9 mouse cellular contexts compared by ENCODE assay signal in the genomic region with DNA sequence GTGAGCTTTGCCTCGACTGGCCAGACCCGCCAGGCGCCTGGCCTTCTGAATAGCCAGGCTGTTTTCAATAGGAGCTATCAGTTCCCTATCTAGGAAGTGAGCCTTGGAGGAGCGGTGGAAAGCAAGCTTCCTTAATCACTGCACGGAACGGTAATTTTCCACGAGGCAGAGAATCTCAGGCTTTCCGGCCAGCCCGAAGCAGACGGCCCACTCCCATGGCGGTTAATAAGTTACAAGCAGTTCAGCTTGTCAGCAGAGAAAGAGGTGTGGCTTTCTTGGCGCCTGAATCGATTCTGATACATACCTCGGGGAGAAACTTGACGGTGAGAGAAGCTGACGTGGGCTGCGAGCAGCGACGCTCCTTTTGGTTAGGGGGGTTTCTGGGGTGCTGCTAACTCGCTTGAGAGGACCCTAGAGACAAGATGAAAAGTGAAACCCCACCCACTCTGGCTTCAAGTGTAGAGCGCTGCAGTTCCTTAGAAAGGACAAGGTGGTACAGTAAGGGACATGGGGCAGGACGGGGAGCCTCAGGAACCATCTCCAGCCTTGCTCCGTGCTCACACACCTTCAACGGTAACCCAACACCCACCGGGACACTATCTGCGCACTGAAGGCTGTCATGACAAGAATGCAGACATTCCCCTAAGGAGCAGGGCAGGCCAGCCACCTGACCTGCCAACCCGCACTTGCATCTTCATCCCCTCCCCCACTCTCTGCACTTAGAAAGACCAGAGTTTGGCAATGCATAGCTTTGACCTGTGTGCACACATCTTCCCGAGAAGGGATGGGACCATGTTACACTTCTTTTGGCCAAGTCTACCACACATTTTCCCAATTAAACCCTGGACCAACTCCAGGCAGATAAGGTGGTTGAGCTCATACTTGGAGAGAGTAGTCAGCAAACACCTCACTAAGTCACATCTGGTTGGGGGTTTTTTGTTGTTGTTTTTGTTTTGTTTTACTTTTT. TPM values are rescaled to one million over a fixed set of nuclear protein-coding genes. Genes with fewer than 3 reads are reported as not detected.
A peak's percentile ranks its signal among the peaks of the same experiment; 100 is the strongest.
DNase-seq lines count a peak whose midpoint lies in the region; ATAC-seq and TF ChIP-seq lines count a peak whose summit lies in the region.
"Had no signal": no experiment of that assay in that cellular context is flagged by ENCODE, and none has a peak within 500 bp of the region (broad histone marks: within the 10 kb centered on the region; RNA-seq: fewer than 3 reads in every experiment).

No protein-coding gene starts in this region.

- peaks cover 15% of the 10 kb centered on the region for H3K4me1 ChIP-seq in liver, adult 2 months (ENCODE audit: control insufficient read depth, insufficient read depth, low read length)
- H3K4me1 ChIP-seq in heart, embryonic 15.5 days (replicated peaks): peaks cover 47% of the 10 kb centered on the region
- H3K4me1 ChIP-seq in stomach, embryonic 14.5 days (ENCODE audit: control insufficient read depth, insufficient read depth, low read length): peaks cover 11% of the 10 kb centered on the region; the same call in 1 of the 2 replicates

- no peaks in the 10 kb centered on the region for H3K79me2 ChIP-seq in liver, adult 2 months (ENCODE audit: control insufficient read depth, insufficient read depth, low read length)

- H3K27me3 ChIP-seq in liver, adult 2 months (ENCODE audit: control insufficient read depth, insufficient read depth, low read length): no peaks in the 10 kb centered on the region
- H3K27me3 ChIP-seq in heart, embryonic 15.5 days: no peaks in the 10 kb centered on the region
- no peaks in the 10 kb centered on the region for H3K27me3 ChIP-seq in stomach, embryonic 14.5 days (ENCODE audit: control insufficient read depth, insufficient read depth, low read length)

- TF ChIP-seq CTCF in liver, adult 2 months (IDR thresholded peaks at IDR 0.05; ENCODE audit: low read depth, low read length): no peak

- H3K9me3 ChIP-seq in heart, embryonic 15.5 days (replicated peaks): no peaks in the 10 kb centered on the region
- no peaks in the 10 kb centered on the region for H3K9me3 ChIP-seq in stomach, embryonic 14.5 days (ENCODE audit: control insufficient read depth, low read depth, low read length)

- peak; percentile 9; the same call in 1 of the 2 replicates for ATAC-seq in heart, embryonic 15.5 days (replicated peaks; ENCODE audit: insufficient number of reproducible peaks, insufficient read depth, low FRiP score, low read depth)
- peak; percentile 43 for ATAC-seq in stomach, embryonic 14.5 days (ENCODE audit: insufficient number of reproducible peaks, insufficient read depth, low FRiP score, low read depth)

- H3K9ac ChIP-seq in liver, adult 2 months (ENCODE audit: low read depth, low read length): peak overlapping the region; percentile 19; the same call in 1 of the 2 replicates
- no peak overlapping the region for H3K9ac ChIP-seq in heart, embryonic 15.5 days
- H3K9ac ChIP-seq in stomach, embryonic 14.5 days (replicated peaks; ENCODE audit: low read depth, low read length): no peak overlapping the region
- H3K9ac ChIP-seq: hindbrain, embryonic 14.5 days had no signal

- peak overlapping the region; percentile 46 for H3K4me2 ChIP-seq in heart, embryonic 15.5 days
- peak overlapping the region; percentile 21; the same call in 1 of the 2 replicates for H3K4me2 ChIP-seq in stomach, embryonic 14.5 days (replicated peaks; ENCODE audit: low read depth, low read length)
- H3K4me2 ChIP-seq: hindbrain, embryonic 14.5 days had no signal

- H3K4me3 ChIP-seq in liver, adult 2 months (ENCODE audit: insufficient read depth, low read depth, low read length): 0 out of 2 replicates have a peak overlapping the region, but pooled peaks have one; percentile 2
- H3K4me3 ChIP-seq in heart, embryonic 15.5 days: peak overlapping the region; percentile 19
- no peak overlapping the region for H3K4me3 ChIP-seq in stomach, embryonic 14.5 days (ENCODE audit: low read depth, low read length)

- peaks cover under 1% of the 10 kb centered on the region; the same call in 1 of the 2 replicates for H3K36me3 ChIP-seq in liver, adult 2 months (ENCODE audit: control insufficient read depth, insufficient read depth, low read length)
- H3K36me3 ChIP-seq in heart, embryonic 15.5 days: peaks cover 14% of the 10 kb centered on the region; the same call in 1 of the 2 replicates
- peaks cover 45% of the 10 kb centered on the region for H3K36me3 ChIP-seq in stomach, embryonic 14.5 days (ENCODE audit: control insufficient read depth, insufficient read depth, low read length)

- WGBS in liver, adult 2 months: 11% methylated on average over 28 of the region's 28 CpGs
- 53% methylated on average over 28 of the region's 28 CpGs for WGBS in heart, embryonic 15.5 days
- WGBS in stomach, embryonic 14.5 days: 65% methylated on average over 28 of the region's 28 CpGs

- no peak for TF ChIP-seq POLR2A in liver, adult 2 months (IDR thresholded peaks at IDR 0.05; ENCODE audit: extremely low read depth, insufficient read depth, low read length)

- peak overlapping the region; percentile 72 for H3K27ac ChIP-seq in liver, adult 2 months (replicated peaks; ENCODE audit: insufficient read depth, low read depth, low read length)
- peak overlapping the region; percentile 77 for H3K27ac ChIP-seq in heart, embryonic 15.5 days
- H3K27ac ChIP-seq in stomach, embryonic 14.5 days (ENCODE audit: low read length): peak overlapping the region; percentile 68
- H3K27ac ChIP-seq: hindbrain, embryonic 14.5 days had no signal

- DNase-seq in liver, adult 2 months (ENCODE audit: extremely low read depth, low read depth, low spot score): peak; percentile 78
- DNase-seq in liver: no peak
- peak; percentile 83 to 91 for DNase-seq in kidney, postnatal 25 days
- DNase-seq in right cerebral cortex, postnatal 14 days: no peak
- no peak for DNase-seq in cerebellum, adult 11 months
- no peak for DNase-seq in thymus, postnatal 4 days

RNA-seq across cellular contexts. Expression of a gene that starts 8.0 kb away (rescaled TPM):
- 6.7 and 8.3 TPM in 2 replicates for total RNA-seq in liver, adult 2 months (2014; rRNA removed)
- 10.5 and 14.3 TPM in 2 replicates for polyA plus RNA-seq in liver, adult 2 months (2012; rRNA removed)
- polyA plus RNA-seq in heart, embryonic 15.5 days (2015; fragmentation: Nextera tagmentation; extraction: Ambion mirVana): 35.8 and 48.9 TPM in 2 replicates
- polyA plus RNA-seq in stomach, embryonic 14.5 days (2014; fragmentation: Nextera tagmentation; extraction: Ambion mirVana): 68.9 and 73.2 TPM in 2 replicates

RNA-seq across cellular contexts. Expression of a gene that starts 30.0 kb away (rescaled TPM):
- total RNA-seq in liver, adult 2 months (2014; rRNA removed): not detected in 2 replicates
- polyA plus RNA-seq in liver, adult 2 months (2012; rRNA removed): not detected in 2 replicates
- polyA plus RNA-seq in heart, embryonic 15.5 days (2015; fragmentation: Nextera tagmentation; extraction: Ambion mirVana): not detected in 2 replicates
- not detected in 2 replicates for polyA plus RNA-seq in stomach, embryonic 14.5 days (2014; fragmentation: Nextera tagmentation; extraction: Ambion mirVana)
- polyA plus RNA-seq: hindbrain, embryonic 14.5 days had no signal

RNA-seq across cellular contexts. Expression of a gene that starts 31.4 kb away (rescaled TPM):
- total RNA-seq in liver, adult 2 months (2014; rRNA removed): 1.7 and 2.1 TPM in 2 replicates
- 2.1 and 2.4 TPM in 2 replicates for polyA plus RNA-seq in liver, adult 2 months (2012; rRNA removed)
- polyA plus RNA-seq in heart, embryonic 15.5 days (2015; fragmentation: Nextera tagmentation; extraction: Ambion mirVana): 10.4 and 13.0 TPM in 2 replicates
- 7.3 and 7.4 TPM in 2 replicates for polyA plus RNA-seq in stomach, embryonic 14.5 days (2014; fragmentation: Nextera tagmentation; extraction: Ambion mirVana)

RNA-seq across cellular contexts. Expression of a gene that starts 43.2 kb away (rescaled TPM):
- 10.3 and 10.7 TPM in 2 replicates for total RNA-seq in liver, adult 2 months (2014; rRNA removed)
- polyA plus RNA-seq in liver, adult 2 months (2012; rRNA removed): 28.8 and 40.0 TPM in 2 replicates
- polyA plus RNA-seq in heart, embryonic 15.5 days (2015; fragmentation: Nextera tagmentation; extraction: Ambion mirVana): 81.9 and 106 TPM in 2 replicates
- 132 and 148 TPM in 2 replicates for polyA plus RNA-seq in stomach, embryonic 14.5 days (2014; fragmentation: Nextera tagmentation; extraction: Ambion mirVana)

RNA-seq across cellular contexts. Expression of a gene that starts 59.7 kb away (rescaled TPM):
- 8.0 and 9.9 TPM in 2 replicates for total RNA-seq in liver, adult 2 months (2014; rRNA removed)
- 10.6 and 12.7 TPM in 2 replicates for polyA plus RNA-seq in liver, adult 2 months (2012; rRNA removed)
- 6.6 and 10.0 TPM in 2 replicates for polyA plus RNA-seq in heart, embryonic 15.5 days (2015; fragmentation: Nextera tagmentation; extraction: Ambion mirVana)
- polyA plus RNA-seq in stomach, embryonic 14.5 days (2014; fragmentation: Nextera tagmentation; extraction: Ambion mirVana): 16.1 and 16.6 TPM in 2 replicates

Comparison
In these comparisons a context has a peak if more than half of its experiments do, and no peak if none do; other contexts are left out.
1. DNase-seq: peak in liver, adult 2 months (single experiment) and kidney, postnatal 25 days (2 of 2); none in liver (single experiment), right cerebral cortex, postnatal 14 days (single experiment), cerebellum, adult 11 months (single experiment) and thymus, postnatal 4 days (single experiment).
2. Peak in every context shown above with its lines, with median percentiles within 50 percentile points of each other: H3K27ac ChIP-seq.